Mouse (Mus musculus): ENCODE measurements around the gene Gm10073. TPM values are rescaled to one million over a fixed set of nuclear protein-coding genes. Genes with fewer than 3 reads are reported as not detected.

The Gm10073 gene
- polyA plus RNA-seq, 1 experiment from 2014 or later: 13.3 TPM

- 54% methylated on average over 4 of the region's 4 CpGs for WGBS
- Histone ChIP-seq H3K27me3 (no peaks in the 10 kb centered on the region), H3K4me3 (no peak overlapping the region), H3K4me2 (no peak overlapping the region), H3K9ac (no peak overlapping the region), H3K36me3 (no peaks in the 10 kb centered on the region), H3K27ac (no peak overlapping the region), H3K4me1 (no peaks in the 10 kb centered on the region), H3K9me3 (no peaks in the 10 kb centered on the region)
- no peak for ATAC-seq (ENCODE audit: insufficient number of reproducible peaks, low FRiP score, low TSS enrichment, low read depth)
Observed at GRCm38 (mm10) chr8:106570386-106570785, 2.9 kb downstream of the Gm10073 start.

DNA sequence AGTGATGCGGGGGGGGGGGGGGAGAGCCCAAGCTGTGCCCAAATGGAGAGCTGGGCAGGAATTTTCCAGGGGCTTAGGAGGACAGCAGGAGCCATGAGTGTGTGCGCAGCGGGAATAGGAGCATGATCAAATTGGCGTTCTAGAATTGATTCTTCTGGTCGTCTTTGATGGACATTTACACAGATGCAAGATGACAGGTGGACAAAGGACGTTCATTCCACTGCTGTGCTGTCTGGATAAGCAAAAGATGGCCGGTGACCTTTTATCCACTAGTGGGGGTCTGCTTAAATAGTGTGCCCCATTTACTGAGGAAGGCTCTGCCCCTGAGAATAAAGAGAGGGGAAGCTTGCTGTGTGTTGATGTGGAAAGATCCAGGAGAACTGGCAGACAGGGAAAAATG, 4.3 kb downstream of the Gm10073 start:
- Histone ChIP-seq H3K27ac (no peak overlapping the region), H3K27me3 (no peaks in the 10 kb centered on the region), H3K4me3 (no peak overlapping the region), H3K4me1 (0 out of 2 replicates have a peak, but pooled peaks cover 2% of the 10 kb centered on the region), H3K4me2 (no peak overlapping the region), H3K9me3 (no peaks in the 10 kb centered on the region), H3K9ac (no peak overlapping the region), H3K36me3 (no peaks in the 10 kb centered on the region)
- ATAC-seq (ENCODE audit: insufficient number of reproducible peaks, low FRiP score, low TSS enrichment, low read depth): no peak
- 86% methylated on average over 6 of the region's 7 CpGs for WGBS

DNA sequence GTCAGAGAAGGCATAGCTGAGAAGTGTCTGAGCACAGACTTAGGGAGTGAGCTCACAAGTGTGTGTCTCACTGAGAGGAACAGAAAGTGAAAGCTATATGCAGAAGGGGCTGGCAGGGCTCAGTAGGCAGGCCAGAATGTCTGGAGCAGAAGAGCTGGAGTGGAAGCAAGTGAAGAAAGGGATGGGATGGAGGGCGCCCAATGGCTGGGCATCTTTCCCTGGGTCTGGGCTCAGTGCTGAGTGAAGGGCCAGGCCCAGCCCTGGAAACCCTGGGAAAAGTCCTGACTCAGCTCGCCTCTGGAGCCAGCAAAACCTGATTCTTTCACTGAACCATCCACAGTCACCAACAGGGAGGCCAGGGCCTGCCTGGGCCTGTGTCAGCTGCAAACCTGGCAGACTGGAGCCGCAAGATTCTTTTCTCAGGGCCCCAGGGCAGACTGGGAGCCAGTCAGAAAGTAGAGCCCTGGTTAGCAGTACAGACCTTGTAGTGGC, 9.5 kb downstream of the Gm10073 start:
- H3K9ac ChIP-seq: no peak overlapping the region
- no peak overlapping the region for H3K4me2 ChIP-seq
- H3K4me3 ChIP-seq: no peak overlapping the region
- WGBS: 64% methylated on average over 3 of the region's 3 CpGs
- H3K4me1 ChIP-seq: peaks cover 9% of the 10 kb centered on the region
- no peaks in the 10 kb centered on the region for H3K9me3 ChIP-seq
- peak; percentile 68; the same call in 1 of the 2 replicates for ATAC-seq (ENCODE audit: insufficient number of reproducible peaks, low FRiP score, low TSS enrichment, low read depth)
- H3K27ac ChIP-seq: peak overlapping the region; percentile 68
- H3K36me3 ChIP-seq: no peaks in the 10 kb centered on the region
- no peaks in the 10 kb centered on the region for H3K27me3 ChIP-seq

DNA sequence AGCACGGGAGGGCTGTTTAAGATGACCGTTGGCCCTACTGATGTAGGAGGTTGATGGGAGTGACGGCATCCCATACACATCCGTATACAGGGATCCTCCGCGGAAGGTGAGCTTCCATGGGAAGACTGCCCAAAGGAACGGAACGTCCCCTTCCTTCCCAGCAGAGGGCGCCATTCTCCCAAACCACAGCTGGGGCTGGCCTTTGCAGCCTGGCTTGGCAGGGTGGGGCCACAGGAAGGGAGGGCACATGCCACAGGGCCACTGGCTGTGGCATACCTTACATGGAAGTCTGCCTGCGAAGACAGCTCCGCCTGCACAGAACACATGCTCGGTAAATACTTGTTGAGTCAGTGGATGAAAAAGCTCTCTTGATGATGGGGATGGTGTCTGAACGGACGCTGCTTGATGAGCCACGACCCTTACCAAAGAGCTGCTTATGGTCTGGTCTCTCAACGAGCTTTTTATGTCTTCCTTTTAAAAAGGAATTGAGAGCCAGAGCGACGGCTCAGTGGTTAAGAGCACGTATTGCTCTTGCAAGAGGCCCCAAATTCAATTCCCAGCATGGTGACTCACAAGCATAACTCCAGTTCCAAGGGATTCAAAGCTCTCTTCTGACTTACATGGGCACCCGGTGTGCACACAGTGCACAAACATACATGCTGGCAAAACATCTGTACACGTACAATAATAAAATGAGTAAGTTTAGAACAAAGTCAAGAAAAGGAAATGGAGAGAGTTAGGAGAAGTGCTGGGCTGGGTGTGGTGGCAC, 12.0 kb downstream of the Gm10073 start:
- ATAC-seq (ENCODE audit: insufficient number of reproducible peaks, low FRiP score, low TSS enrichment, low read depth): peak; percentile 11; the same call in 1 of the 2 replicates
- Histone ChIP-seq H3K9ac (no peak overlapping the region), H3K4me1 (peaks cover 9% of the 10 kb centered on the region), H3K27me3 (no peaks in the 10 kb centered on the region), H3K36me3 (peaks cover 9% of the 10 kb centered on the region; the same call in 1 of the 2 replicates), H3K27ac (peak overlapping the region; percentile 7; the same call in 1 of the 2 replicates), H3K4me2 (peak overlapping the region; percentile 10; the same call in 1 of the 2 replicates), H3K4me3 (no peak overlapping the region), H3K9me3 (0 out of 2 replicates have a peak, but pooled peaks cover 3% of the 10 kb centered on the region)
- WGBS: 17% methylated on average over 21 of the region's 21 CpGs

GRCm38 (mm10) chr8:106559844-106560243, 13.4 kb downstream of the Gm10073 start:
- no peak for ATAC-seq (ENCODE audit: insufficient number of reproducible peaks, low FRiP score, low TSS enrichment, low read depth)
- Histone ChIP-seq H3K27me3 (no peaks in the 10 kb centered on the region), H3K9me3 (0 out of 2 replicates have a peak, but pooled peaks cover 3% of the 10 kb centered on the region), H3K36me3 (peaks cover 14% of the 10 kb centered on the region; the same call in 1 of the 2 replicates), H3K9ac (no peak overlapping the region), H3K4me1 (peaks cover 9% of the 10 kb centered on the region), H3K4me3 (no peak overlapping the region), H3K4me2 (no peak overlapping the region), H3K27ac (no peak overlapping the region)
- 47% methylated on average over 9 of the region's 9 CpGs for whole genome bisulfite sequencing

GRCm38 (mm10) chr8:106556068-106556645, 17.1 kb downstream of the Gm10073 start:
- Histone ChIP-seq H3K4me2 (no peak overlapping the region), H3K36me3 (peaks cover 35% of the 10 kb centered on the region)
- no peak for ATAC-seq (ENCODE audit: insufficient number of reproducible peaks, low FRiP score, low TSS enrichment, low read depth)

GRCm38 (mm10) chr8:106554011-106554410, 19.2 kb downstream of the Gm10073 start:
- 0 out of 2 replicates have a peak, but pooled peaks cover 3% of the 10 kb centered on the region for H3K9me3 ChIP-seq
- H3K4me2 ChIP-seq: no peak overlapping the region
- WGBS: 95% methylated on average over 5 of the region's 5 CpGs
- no peak for ATAC-seq (ENCODE audit: insufficient number of reproducible peaks, low FRiP score, low TSS enrichment, low read depth)
- no peak overlapping the region for H3K27ac ChIP-seq
- no peak overlapping the region for H3K9ac ChIP-seq
- H3K27me3 ChIP-seq: no peaks in the 10 kb centered on the region
- H3K4me3 ChIP-seq: no peak overlapping the region
- peaks cover 44% of the 10 kb centered on the region for H3K36me3 ChIP-seq
- no peaks in the 10 kb centered on the region for H3K4me1 ChIP-seq

More at GRCm38 (mm10) chr8:106556068-106556645, 17.1 kb downstream of the Gm10073 start:
- Histone ChIP-seq H3K9me3 (0 out of 2 replicates have a peak, but pooled peaks cover 3% of the 10 kb centered on the region), H3K4me3 (no peak overlapping the region), H3K27ac (no peak overlapping the region), H3K4me1 (peaks cover 4% of the 10 kb centered on the region), H3K9ac (no peak overlapping the region), H3K27me3 (no peaks in the 10 kb centered on the region)
- WGBS: 46% methylated on average over 5 of the region's 7 CpGs

GRCm38 (mm10) chr8:106550906-106551305, 22.4 kb downstream of the Gm10073 start:
- no peak for ATAC-seq (ENCODE audit: insufficient number of reproducible peaks, low FRiP score, low TSS enrichment, low read depth)
- Histone ChIP-seq H3K9me3 (no peaks in the 10 kb centered on the region), H3K4me1 (no peaks in the 10 kb centered on the region), H3K4me3 (no peak overlapping the region), H3K36me3 (peaks cover 38% of the 10 kb centered on the region), H3K9ac (no peak overlapping the region), H3K27me3 (no peaks in the 10 kb centered on the region), H3K4me2 (no peak overlapping the region), H3K27ac (no peak overlapping the region)
- WGBS: 91% methylated on average over 1 of the region's 1 CpGs

DNA sequence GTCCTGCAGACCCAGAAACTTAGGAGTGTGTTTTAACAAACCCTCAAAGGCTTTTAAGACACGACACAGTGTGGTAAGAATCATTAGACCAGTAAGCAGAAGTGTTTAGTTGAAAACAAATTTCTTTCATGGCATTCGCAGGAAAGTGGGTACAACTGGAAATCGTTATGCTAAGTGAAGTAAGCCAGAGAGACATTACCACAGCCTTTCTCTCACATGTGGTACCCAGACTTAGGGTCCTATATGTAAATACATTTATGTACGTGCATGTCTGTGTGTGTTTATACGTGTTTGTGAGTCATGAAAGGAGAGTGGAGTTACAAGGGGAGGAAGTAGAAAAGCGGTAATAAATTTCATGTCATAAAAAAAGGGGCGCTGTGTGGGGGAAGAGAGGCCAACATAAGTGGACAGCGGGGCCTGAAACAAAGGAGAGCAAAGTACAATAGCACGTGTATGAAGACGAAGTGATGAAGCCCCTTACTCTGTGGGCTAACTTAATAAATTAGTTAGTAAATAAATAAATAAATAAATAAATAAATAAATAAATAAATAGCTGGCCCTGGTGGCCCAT, 24.8 kb downstream of the Gm10073 start:
- Histone ChIP-seq H3K4me1 (no peaks in the 10 kb centered on the region), H3K27ac (no peak overlapping the region), H3K4me2 (no peak overlapping the region), H3K36me3 (peaks cover 50% of the 10 kb centered on the region), H3K4me3 (no peak overlapping the region), H3K27me3 (no peaks in the 10 kb centered on the region), H3K9ac (no peak overlapping the region), H3K9me3 (no peaks in the 10 kb centered on the region)
- no peak for ATAC-seq (ENCODE audit: insufficient number of reproducible peaks, low FRiP score, low TSS enrichment, low read depth)
- 42% methylated on average over 10 of the region's 10 CpGs for WGBS

DNA sequence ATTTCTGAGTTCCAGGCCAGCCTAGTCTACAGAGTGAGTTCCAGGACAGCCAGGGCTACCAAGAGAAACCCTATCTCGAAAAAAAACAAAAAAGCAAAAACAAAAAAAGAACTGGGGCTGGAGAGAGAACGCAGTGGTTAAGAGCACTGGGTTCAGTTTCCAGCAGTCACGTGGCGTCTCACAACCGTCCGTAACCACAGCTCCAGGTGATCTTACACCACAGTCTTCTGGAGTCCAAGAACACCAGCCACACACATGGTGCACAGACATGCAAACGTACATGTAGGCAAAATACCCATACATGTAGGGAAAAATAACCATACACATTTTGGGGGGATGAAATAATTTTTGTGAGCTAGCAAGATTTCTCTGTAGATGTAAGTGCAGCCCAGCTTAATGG, 26.5 kb downstream of the Gm10073 start:
- no peak for ATAC-seq (ENCODE audit: insufficient number of reproducible peaks, low FRiP score, low TSS enrichment, low read depth)
- 83% methylated on average over 7 of the region's 7 CpGs for WGBS
- Histone ChIP-seq H3K9me3 (no peaks in the 10 kb centered on the region), H3K36me3 (peaks cover 41% of the 10 kb centered on the region), H3K4me1 (no peaks in the 10 kb centered on the region), H3K4me3 (no peak overlapping the region), H3K27ac (no peak overlapping the region), H3K9ac (no peak overlapping the region), H3K4me2 (no peak overlapping the region), H3K27me3 (no peaks in the 10 kb centered on the region)

- no peak for ATAC-seq (ENCODE audit: insufficient number of reproducible peaks, low FRiP score, low TSS enrichment, low read depth)
- Histone ChIP-seq H3K9ac (no peak overlapping the region), H3K27me3 (no peaks in the 10 kb centered on the region), H3K27ac (no peak overlapping the region), H3K4me2 (no peak overlapping the region), H3K4me1 (no peaks in the 10 kb centered on the region), H3K4me3 (no peak overlapping the region), H3K36me3 (peaks cover 54% of the 10 kb centered on the region), H3K9me3 (no peaks in the 10 kb centered on the region)
- WGBS: 90% methylated on average over 2 of the region's 2 CpGs
Observed at GRCm38 (mm10) chr8:106545149-106545548, 28.1 kb downstream of the Gm10073 start.

DNA sequence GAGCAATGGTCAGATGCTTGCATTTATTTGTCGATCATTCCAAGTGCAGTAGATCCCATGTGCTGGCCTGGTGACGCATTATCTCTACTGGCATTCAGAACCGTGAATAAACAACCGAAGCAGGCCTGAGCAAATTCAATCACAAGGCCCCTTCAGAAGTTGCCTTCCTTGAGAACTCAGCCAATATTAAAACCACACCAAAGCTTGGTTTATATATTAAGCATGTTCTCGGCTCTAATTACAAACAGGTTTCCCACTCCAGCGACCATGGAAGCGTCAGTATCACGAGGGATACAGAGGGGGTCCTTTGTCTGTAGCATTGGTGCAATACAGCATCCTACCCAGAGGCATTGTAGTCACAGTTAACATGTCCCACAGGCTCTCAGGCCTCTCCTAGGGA, 30.2 kb downstream of the Gm10073 start:
- no peaks in the 10 kb centered on the region for H3K27me3 ChIP-seq
- H3K27ac ChIP-seq: no peak overlapping the region
- no peaks in the 10 kb centered on the region for H3K9me3 ChIP-seq
- no peak overlapping the region for H3K4me2 ChIP-seq
- 39% methylated on average over 8 of the region's 8 CpGs for WGBS
- no peak overlapping the region for H3K9ac ChIP-seq
- 0 out of 2 replicates have a peak, but pooled peaks cover 3% of the 10 kb centered on the region for H3K4me1 ChIP-seq
- no peak; the same call in 1 of the 2 replicates for ATAC-seq (ENCODE audit: insufficient number of reproducible peaks, low FRiP score, low TSS enrichment, low read depth)
- peaks cover 52% of the 10 kb centered on the region for H3K36me3 ChIP-seq
- H3K4me3 ChIP-seq: no peak overlapping the region

Measured in limb, embryonic 15.5 days (tissue).